Comparison of ENCODE assay signal across 38 mouse cellular contexts in genomic region chr4:141365876-141366275, GRCm38 (mm10). TPM values are rescaled to one million over a fixed set of nuclear protein-coding genes. Genes with fewer than 3 reads are reported as not detected.
A peak's percentile ranks its signal among the peaks of the same experiment; 100 is the strongest.
DNase-seq lines count a peak whose midpoint lies in the region; ATAC-seq lines count a peak whose summit lies in the region.
"Had no signal": no experiment of that assay in that cellular context is flagged by ENCODE, and none has a peak within 500 bp of the region (broad histone marks: within the 10 kb centered on the region; RNA-seq: fewer than 3 reads in every experiment).

No protein-coding gene starts in this region.

- H3K9me3 ChIP-seq in limb, embryonic 11.5 days (ENCODE audit: control insufficient read depth, low read length), result no peaks in the 10 kb centered on the region
- no peaks in the 10 kb centered on the region for H3K9me3 ChIP-seq in limb, embryonic 10.5 days (replicated peaks)
- H3K9me3 ChIP-seq in midbrain, embryonic 14.5 days (ENCODE audit: control insufficient read depth, low read length), result no peaks in the 10 kb centered on the region
- H3K9me3 ChIP-seq: G1E; heart, embryonic 15.5 days; hindbrain, embryonic 13.5 days had no signal

- ATAC-seq in limb, embryonic 11.5 days (ENCODE audit: insufficient number of reproducible peaks, low FRiP score, low TSS enrichment, low read depth), result no peak
- no peak for ATAC-seq in midbrain, embryonic 14.5 days (ENCODE audit: low FRiP score, low TSS enrichment)
- ATAC-seq: forebrain, postnatal 0 days; intestine, embryonic 16.5 days had no signal

- no peaks in the 10 kb centered on the region for H3K4me1 ChIP-seq in limb, embryonic 11.5 days (ENCODE audit: control insufficient read depth, insufficient read depth, low read length)
- peaks cover 16% of the 10 kb centered on the region for H3K4me1 ChIP-seq in limb, embryonic 10.5 days
- no peaks in the 10 kb centered on the region for H3K4me1 ChIP-seq in midbrain, embryonic 14.5 days (ENCODE audit: control insufficient read depth, insufficient read depth, low read length)

- H3K4me2 ChIP-seq in limb, embryonic 11.5 days (ENCODE audit: low read depth, severe bottlenecking), result no peak overlapping the region
- H3K4me2 ChIP-seq in midbrain, embryonic 14.5 days (ENCODE audit: low read length), result no peak overlapping the region
- H3K4me2 ChIP-seq: heart, embryonic 15.5 days; hindbrain, embryonic 13.5 days; midbrain, embryonic 11.5 days had no signal

- 51% methylated on average over 7 of the region's 7 CpGs for WGBS in limb, embryonic 11.5 days
- WGBS in limb, embryonic 10.5 days, result 51% methylated on average over 7 of the region's 7 CpGs
- 61% methylated on average over 7 of the region's 7 CpGs for WGBS in midbrain, embryonic 14.5 days

- no peak overlapping the region for H3K27ac ChIP-seq in limb, embryonic 11.5 days (replicated peaks; ENCODE audit: low read depth, low read length)
- H3K27ac ChIP-seq in limb, embryonic 10.5 days, result no peak overlapping the region
- H3K27ac ChIP-seq in midbrain, embryonic 14.5 days (replicated peaks; ENCODE audit: low read depth, low read length), result no peak overlapping the region
- H3K27ac ChIP-seq: heart, embryonic 15.5 days; hindbrain, embryonic 13.5 days; kidney, postnatal 0 days; liver, embryonic 14.5 days had no signal

- no peak overlapping the region for H3K4me3 ChIP-seq in limb, embryonic 11.5 days (ENCODE audit: low read depth, low read length)
- no peak overlapping the region for H3K4me3 ChIP-seq in limb, embryonic 10.5 days
- no peak overlapping the region for H3K4me3 ChIP-seq in midbrain, embryonic 14.5 days (replicated peaks; ENCODE audit: low read depth, low read length)
- H3K4me3 ChIP-seq: erythroblast, embryonic 14.5 days; heart, embryonic 15.5 days; hindbrain, embryonic 13.5 days had no signal

- peak; percentile 62 for DNase-seq in adrenal gland, postnatal 14 days
- no peak for DNase-seq in adrenal gland, postnatal 10 days
- no peak for DNase-seq in limb, embryonic 11.5 days (ENCODE audit: low spot score)
- no peak for DNase-seq in limb, embryonic 10.5 days (ENCODE audit: low spot score)
- peak; percentile 15 for DNase-seq in 416B (ENCODE audit: low read depth)
- peak; percentile 45 to 63 for DNase-seq in adrenal gland, postnatal 36 days
- no peak for DNase-seq in lung, postnatal 4 days
- no peak for DNase-seq in midbrain, embryonic 14.5 days
- DNase-seq: cerebellum, adult 11-12 months; cerebellum, adult 9-11 months; embryo, embryonic 11 days; forebrain, postnatal 0 days; gastrocnemius, postnatal 14 days; left cerebral cortex, postnatal 4 days; liver; lung, adult 2 months; lung, postnatal 10 days; retina, postnatal 1 day; spleen, adult 18-20 months; thymus, adult 18-20 months; thymus, postnatal 25 days had no signal

- peaks cover 41% of the 10 kb centered on the region for H3K27me3 ChIP-seq in limb, embryonic 11.5 days (ENCODE audit: control insufficient read depth, insufficient read depth, low read length)
- peaks cover 96% of the 10 kb centered on the region for H3K27me3 ChIP-seq in limb, embryonic 10.5 days (ENCODE audit: low read depth, poor library complexity, severe bottlenecking)
- H3K27me3 ChIP-seq in midbrain, embryonic 14.5 days (ENCODE audit: control insufficient read depth, insufficient read depth, low read length), result peaks cover 7% of the 10 kb centered on the region; the same call in 1 of the 2 replicates

- no peaks in the 10 kb centered on the region for H3K36me3 ChIP-seq in limb, embryonic 11.5 days (ENCODE audit: control insufficient read depth, insufficient read depth, low read length)
- no peaks in the 10 kb centered on the region for H3K36me3 ChIP-seq in limb, embryonic 10.5 days
- H3K36me3 ChIP-seq in midbrain, embryonic 14.5 days (ENCODE audit: control insufficient read depth, insufficient read depth, low read length), result no peaks in the 10 kb centered on the region
- H3K36me3 ChIP-seq: G1E; heart, embryonic 15.5 days; hindbrain, embryonic 13.5 days had no signal

- peak overlapping the region; percentile 9; the same call in 1 of the 2 replicates for H3K9ac ChIP-seq in limb, embryonic 11.5 days (ENCODE audit: low read length)
- no peak overlapping the region for H3K9ac ChIP-seq in midbrain, embryonic 14.5 days (replicated peaks; ENCODE audit: low read length)
- H3K9ac ChIP-seq: forebrain, postnatal 0 days; heart, embryonic 15.5 days; hindbrain, embryonic 13.5 days; liver, embryonic 14.5 days had no signal

RNA-seq across cellular contexts. Expression of gene Fam131c, which starts 2.1 kb away (rescaled TPM):
- total RNA-seq in adrenal gland, postnatal 14 days (2021), result 11.0 and 16.9 TPM in 2 replicates
- 10 to 100 TPM; 15.4 to 25.8 TPM for total RNA-seq in adrenal gland, postnatal 10 days (2021)
- polyA plus RNA-seq in limb, embryonic 11.5 days (2014; fragmentation: Nextera tagmentation; extraction: Ambion mirVana), result 0.34 and 0.57 TPM in 2 replicates
- polyA plus RNA-seq in limb, embryonic 10.5 days (2016; fragmentation: Nextera tagmentation; extraction: Ambion mirVana), result 0.14 and 0.29 TPM in 2 replicates
- total RNA-seq in adrenal gland, postnatal 36 days (2021), result 1 to 10 TPM; 1.8 to 2.7 TPM
- 26.7 and 37.2 TPM in 2 replicates for polyA plus RNA-seq in midbrain, embryonic 14.5 days (2014; fragmentation: Nextera tagmentation; extraction: Ambion mirVana)
- total RNA-seq: G1E; granulocyte monocyte progenitor cell, adult 5-6 weeks had no signal
- polyA plus RNA-seq: erythroblast, embryonic 14.5 days; G1E had no signal

RNA-seq across cellular contexts. Expression of gene Clcnka, which starts 32.6 kb away (rescaled TPM):
- not detected in 2 replicates for total RNA-seq in adrenal gland, postnatal 14 days (2021)
- not detected for total RNA-seq in adrenal gland, postnatal 10 days (2021)
- 0.21 and 0.33 TPM in 2 replicates for polyA plus RNA-seq in limb, embryonic 11.5 days (2014; fragmentation: Nextera tagmentation; extraction: Ambion mirVana)
- 0.13 and 0.19 TPM in 2 replicates for polyA plus RNA-seq in limb, embryonic 10.5 days (2016; fragmentation: Nextera tagmentation; extraction: Ambion mirVana)
- not detected for total RNA-seq in adrenal gland, postnatal 36 days (2021)
- 0.11 TPM in 1 of 2 replicates, not detected in the other for polyA plus RNA-seq in midbrain, embryonic 14.5 days (2014; fragmentation: Nextera tagmentation; extraction: Ambion mirVana)
- total RNA-seq: G1E; granulocyte monocyte progenitor cell, adult 5-6 weeks; heart, postnatal 25 days; layer of hippocampus, adult 8-10 months; midbrain, postnatal 0 days had no signal
- polyA plus RNA-seq: erythroblast, embryonic 14.5 days; G1E; liver, embryonic 14.5 days; lung, adult 2 months; midbrain, embryonic 11.5 days had no signal

RNA-seq across cellular contexts. Expression of gene Clcnkb, which starts 49.9 kb away (rescaled TPM):
- total RNA-seq in adrenal gland, postnatal 14 days (2021), result not detected in 2 replicates
- total RNA-seq in adrenal gland, postnatal 10 days (2021), result not detected
- not detected in 2 replicates for polyA plus RNA-seq in limb, embryonic 11.5 days (2014; fragmentation: Nextera tagmentation; extraction: Ambion mirVana)
- not detected in 2 replicates for polyA plus RNA-seq in limb, embryonic 10.5 days (2016; fragmentation: Nextera tagmentation; extraction: Ambion mirVana)
- not detected for total RNA-seq in adrenal gland, postnatal 36 days (2021)
- not detected in 2 replicates for polyA plus RNA-seq in midbrain, embryonic 14.5 days (2014; fragmentation: Nextera tagmentation; extraction: Ambion mirVana)
- total RNA-seq: forebrain, postnatal 0 days; granulocyte monocyte progenitor cell, adult 5-6 weeks; layer of hippocampus, adult 8-10 months; layer of hippocampus, postnatal 25 days; left cerebral cortex, postnatal 4 days; midbrain, postnatal 0 days had no signal
- polyA plus RNA-seq: embryonic facial prominence, embryonic 14.5 days; erythroblast, embryonic 14.5 days; forebrain, embryonic 11.5 days; forebrain, postnatal 0 days; G1E; hindbrain, embryonic 13.5 days; liver, embryonic 14.5 days; lung, adult 2 months; midbrain, embryonic 11.5 days; neural tube, embryonic 14.5 days; stomach, embryonic 16.5 days had no signal

RNA-seq across cellular contexts. Expression of gene Hspb7, which starts 54.7 kb away (rescaled TPM):
- 0.19 and 1.5 TPM in 2 replicates for total RNA-seq in adrenal gland, postnatal 14 days (2021)
- total RNA-seq in adrenal gland, postnatal 10 days (2021), result 10 to 100 TPM in 1 of 2 experiments, 1 to 10 TPM in 1; 9.0 to 31.7 TPM
- 0.34 and 0.41 TPM in 2 replicates for polyA plus RNA-seq in limb, embryonic 11.5 days (2014; fragmentation: Nextera tagmentation; extraction: Ambion mirVana)
- 0.05 and 0.06 TPM in 2 replicates for polyA plus RNA-seq in limb, embryonic 10.5 days (2016; fragmentation: Nextera tagmentation; extraction: Ambion mirVana)
- under 1 TPM; 0.33 to 0.46 TPM for total RNA-seq in adrenal gland, postnatal 36 days (2021)
- polyA plus RNA-seq in midbrain, embryonic 14.5 days (2014; fragmentation: Nextera tagmentation; extraction: Ambion mirVana), result not detected in 2 replicates
- total RNA-seq: forebrain, postnatal 0 days; G1E; granulocyte monocyte progenitor cell, adult 5-6 weeks; layer of hippocampus, postnatal 25 days; left cerebral cortex, postnatal 4 days had no signal
- polyA plus RNA-seq: erythroblast, embryonic 14.5 days; forebrain, embryonic 11.5 days; forebrain, postnatal 0 days; G1E; midbrain, embryonic 11.5 days had no signal

Comparison
In these comparisons a context has a peak if more than half of its experiments do, and no peak if none do; other contexts are left out.
1. DNase-seq: peak in adrenal gland, postnatal 14 days (single experiment), 416B (single experiment) and adrenal gland, postnatal 36 days (2 of 2); none in adrenal gland, postnatal 10 days (single experiment), limb, embryonic 11.5 days (single experiment), limb, embryonic 10.5 days (single experiment), lung, postnatal 4 days (0 of 2) and midbrain, embryonic 14.5 days (single experiment).